Mouse (Mus musculus) stomach, postnatal 0 days (tissue): ENCODE results near the gene Ctdsp2. TPM values are rescaled to one million over a fixed set of nuclear protein-coding genes. Genes with fewer than 3 reads are reported as not detected.

Source experiments
- ATAC-seq: fragments of 200-750 bp; cut with Nextera tagmentation; 2 replicates; pipeline ENCODE4 v1.8.0; 2017; ENCODE audit not compliant: low FRiP score, low TSS enrichment
- DNase-seq: peaks from one replicate; pipeline ENCODE4 v3.0.0-alpha.2; 2016; ENCODE audit warnings: low spot score
- H3K27ac ChIP-seq: fragments of 300-500 bp; sonication (generic); replicated peaks from 2 replicates; pipeline ENCODE4 v1.5.1; 2014; ENCODE audit warnings: mild to moderate bottlenecking, control low read depth
- H3K27me3 ChIP-seq: fragments of 300-500 bp; sonication (generic); 2 replicates; pipeline ENCODE4 v1.6.1; 2014; ENCODE audit warnings: low read length; ENCODE audit not compliant: control insufficient read depth, insufficient read depth
- H3K36me3 ChIP-seq: fragments of 300-500 bp; sonication (generic); 2 replicates; pipeline ENCODE4 v1.6.1; 2014; ENCODE audit warnings: low read length, mixed read lengths; ENCODE audit not compliant: control insufficient read depth, insufficient read depth
- H3K4me1 ChIP-seq: fragments of 300-500 bp; sonication (generic); replicated peaks from 2 replicates; pipeline ENCODE4 v1.6.1; 2014; ENCODE audit warnings: antibody characterized with exemption; ENCODE audit not compliant: control insufficient read depth, insufficient read depth
- H3K4me2 ChIP-seq: fragments of 300-500 bp; sonication (generic); replicated peaks from 2 replicates; pipeline ENCODE4 v1.6.1; 2014; ENCODE audit warnings: low read depth, mild to moderate bottlenecking, control low read depth, moderate library complexity
- H3K4me3 ChIP-seq: fragments of 300-500 bp; sonication (generic); 2 replicates; pipeline ENCODE4 v1.5.1; 2014; ENCODE audit warnings: low read depth, low read length, control low read depth
- H3K9ac ChIP-seq: fragments of 300-500 bp; sonication (generic); 2 replicates; pipeline ENCODE4 v1.6.1; 2014; ENCODE audit warnings: mild to moderate bottlenecking, low read length, control low read depth, mixed read lengths
- H3K9me3 ChIP-seq: fragments of 300-500 bp; sonication (generic); 2 replicates; pipeline ENCODE4 v1.6.1; 2016; ENCODE audit warnings: low read length; ENCODE audit not compliant: control insufficient read depth
- CTCF ChIP-seq: IDR thresholded peaks from 2 replicates; pipeline ENCODE4 v1.5.1; 2016; ENCODE audit warnings: antibody characterized with exemption, low read depth, mild to moderate bottlenecking, moderate library complexity
- EP300 ChIP-seq: optimal IDR thresholded peaks from 2 replicates; pipeline ENCODE3; 2016; ENCODE audit warnings: antibody characterized with exemption
- WGBS: fragments of 180-500 bp; shearing (Covaris S2); extraction: QIAGEN DNeasy Blood & Tissue Kit; methylation state at CpG from one replicate; pipeline ENCODE4 v1.1.7; 2014; 5-methylcytosine and 5-hydroxymethylcytosine counted together
- microRNA counts: library from miRNA; unstranded; fragments of <30 nt; microRNA quantifications from one replicate; lab custom pipeline; 2015
- microRNA-seq: library from miRNA; unstranded; fragments of <30 nt; microRNA quantifications from one replicate; pipeline ENCODE4, GENCODE M21; 2016
- polyA plus RNA-seq: library from polyadenylated mRNA; unstranded; fragments of >200 nt; fragmentation: Nextera tagmentation; extraction: Ambion mirVana; gene quantifications from 2 replicates; pipeline ENCODE4 v1.2.1, GENCODE M21; 2015

The Ctdsp2 gene
- polyA plus RNA-seq, 1 experiment from 2014 or later = 29.1 TPM

DNA sequence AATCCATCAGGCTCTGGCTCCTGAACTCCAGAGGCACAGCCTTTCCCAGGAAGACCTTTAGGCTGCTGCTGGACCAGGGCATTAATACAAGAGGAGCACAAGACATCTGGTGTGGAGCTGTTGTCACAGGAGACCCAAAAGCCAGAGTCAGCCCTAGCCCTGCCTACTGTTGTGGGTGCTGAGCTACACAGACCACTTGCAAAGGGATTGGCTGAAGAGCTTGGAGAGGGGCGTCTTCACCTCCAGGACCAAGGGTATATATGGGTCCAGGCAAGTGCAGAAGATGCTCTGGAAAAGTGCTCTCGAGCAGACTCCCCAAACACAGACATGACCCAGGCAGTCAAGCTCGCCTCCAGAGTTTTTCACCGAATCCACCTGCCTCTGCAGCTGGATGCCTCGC, 69.4 kb downstream of the Ctdsp2 start, which contains the start of gene Cyp27b1:
Gene Cyp27b1 (plus strand): TSS at position 297 of the 400 bp plus-strand sequence.
- H3K27me3 ChIP-seq = peaks cover 4% of the 10 kb centered on the region; the same call in 1 of the 2 replicates
- H3K9ac ChIP-seq = no peak within 1 kb of the TSS
- 26% methylated on average over 5 of the region's 5 CpGs for WGBS
- H3K4me2 ChIP-seq = peak within 1 kb of the TSS; percentile 55
- peak within 1 kb of the TSS; percentile 28 for H3K4me3 ChIP-seq
- peaks cover 5% of the 10 kb centered on the region; the same call in 1 of the 2 replicates for H3K4me1 ChIP-seq
- DNase-seq = no peak
- H3K27ac ChIP-seq = no peak within 1 kb of the TSS
- ATAC-seq = no peak
- TF ChIP-seq EP300 = no peak
- TF ChIP-seq CTCF = no peak
- no peaks in the 10 kb centered on the region for H3K36me3 ChIP-seq
- no peaks in the 10 kb centered on the region for H3K9me3 ChIP-seq

DNA sequence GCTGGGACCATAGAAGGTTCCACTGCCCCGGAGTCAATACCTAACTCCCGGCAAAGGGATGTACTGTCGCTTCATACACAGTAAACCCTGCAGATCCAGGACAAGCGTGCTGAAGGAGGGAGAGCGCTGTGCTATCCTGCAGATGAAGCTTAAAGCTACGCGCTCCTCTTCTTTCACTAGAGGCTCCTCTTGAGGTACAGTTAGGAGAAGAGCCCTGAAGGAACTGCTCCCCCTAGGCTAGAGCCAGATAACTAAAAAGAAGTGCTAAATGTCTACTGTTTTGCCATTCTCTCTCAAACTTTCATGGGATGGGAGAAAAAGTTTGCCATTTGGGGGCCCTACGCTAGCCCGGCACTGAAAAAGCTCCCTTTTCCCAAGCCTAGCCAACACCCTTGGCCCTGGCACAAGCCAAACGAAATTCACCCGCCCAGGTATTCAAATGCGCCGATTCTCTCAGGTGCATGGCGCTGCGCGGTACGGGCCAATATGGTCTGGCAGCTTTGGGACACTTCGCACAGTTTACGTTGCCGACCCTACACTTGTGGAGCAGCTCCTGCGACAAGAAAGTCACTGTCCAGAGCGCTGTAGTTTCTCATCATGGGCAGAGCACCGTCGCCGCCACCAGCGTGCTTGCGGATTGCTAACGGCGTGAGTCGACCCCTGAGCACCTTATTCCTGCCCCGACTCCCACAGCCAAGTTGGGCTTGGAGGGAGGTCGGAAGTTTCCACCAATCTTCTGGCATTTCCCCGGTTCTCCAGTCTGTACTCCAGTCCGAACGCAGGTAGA, 70.3 kb downstream of the Ctdsp2 start:
- Histone ChIP-seq H3K9ac (no peak overlapping the region), H3K27me3 (peaks cover 4% of the 10 kb centered on the region; the same call in 1 of the 2 replicates)

More for the DNA sequence above, 70.3 kb downstream of the Ctdsp2 start:
- Histone ChIP-seq H3K36me3 (no peaks in the 10 kb centered on the region), H3K4me1 (peaks cover 5% of the 10 kb centered on the region; the same call in 1 of the 2 replicates), H3K4me3 (peak overlapping the region; percentile 28), H3K9me3 (no peaks in the 10 kb centered on the region), H3K4me2 (peak overlapping the region; percentile 55), H3K27ac (no peak overlapping the region)
- WGBS = 5% methylated on average over 35 of the region's 35 CpGs
- TF ChIP-seq CTCF = peak; percentile 36; the same call in 1 of the 2 replicates
- TF ChIP-seq EP300 = no peak
- DNase-seq (peak; percentile 42), ATAC-seq (no peak)

MicroRNAs within 50 kb of the gene (microRNA counts, 519-probe panel; counts per million panel counts)
- 3,713 counts per million, percentile 22 among the panel's probes with 10 or more counts for microRNA mmu-miR-26a (lab: Ali Mortazavi, UCI)
- not detected for microRNA mmu-miR-546 (lab: Ali Mortazavi, UCI)

Small RNA genes within 50 kb of the gene (microRNA-seq; reads per million reads assigned to microRNA genes)
- 61.4 reads per million, percentile 38 among the genes with 10 or more reads in this experiment for gene Mir26a-2
- gene Mir546 = not detected

Other genes with a start within 250 kb of the Ctdsp2 start
- gene Atp23, start 77.4 kb upstream of the Ctdsp2 start, polyA plus RNA-seq = 9.1 and 10.3 TPM in 2 replicates
- gene Avil, start 22.0 kb downstream of the Ctdsp2 start, polyA plus RNA-seq = 10.7 and 12.3 TPM in 2 replicates
- gene Tsfm, start 52.1 kb downstream of the Ctdsp2 start, polyA plus RNA-seq = 58.9 and 61.3 TPM in 2 replicates
- gene Mettl1, start 62.7 kb downstream of the Ctdsp2 start, polyA plus RNA-seq = 32.4 and 36.8 TPM in 2 replicates
- gene Eef1akmt3, start 62.8 kb downstream of the Ctdsp2 start, polyA plus RNA-seq = 1.2 and 1.3 TPM in 2 replicates
- gene Cyp27b1, start 69.5 kb downstream of the Ctdsp2 start, polyA plus RNA-seq = 0.13 TPM in 1 of 2 replicates, not detected in the other
- 0.75 and 0.81 TPM in 2 replicates for gene March9, start 81.5 kb downstream of the Ctdsp2 start, polyA plus RNA-seq
- 469 and 472 TPM in 2 replicates for gene Cdk4, start 84.8 kb downstream of the Ctdsp2 start, polyA plus RNA-seq
- gene Tspan31, start 91.5 kb downstream of the Ctdsp2 start, polyA plus RNA-seq = 82.8 and 87.7 TPM in 2 replicates
- 0.04 and 0.08 TPM in 2 replicates for gene Agap2, start 96.6 kb downstream of the Ctdsp2 start, polyA plus RNA-seq
- gene Os9, start 142.4 kb downstream of the Ctdsp2 start, polyA plus RNA-seq = 81.9 and 82.0 TPM in 2 replicates
- 45.9 and 65.4 TPM in 2 replicates for gene B4galnt1, start 186.5 kb downstream of the Ctdsp2 start, polyA plus RNA-seq
- gene Slc26a10, start 201.9 kb downstream of the Ctdsp2 start, polyA plus RNA-seq = 0.70 and 0.76 TPM in 2 replicates
- 25.3 and 29.7 TPM in 2 replicates for gene Arhgef25, start 211.4 kb downstream of the Ctdsp2 start, polyA plus RNA-seq
- gene Dtx3, start 217.0 kb downstream of the Ctdsp2 start, polyA plus RNA-seq = 27.8 and 32.9 TPM in 2 replicates
- gene Pip4k2c, start 232.9 kb downstream of the Ctdsp2 start, polyA plus RNA-seq = 23.2 and 26.0 TPM in 2 replicates